Mouse (Mus musculus): ENCODE results near the gene Kcnq2. TPM values are rescaled to one million over a fixed set of nuclear protein-coding genes. Genes with fewer than 3 reads are reported as not detected.

Gene Kcnq2
- total RNA-seq (2021), result 100 to 1,000 TPM; 178 to 181 TPM

- DNase-seq (ENCODE audit: extremely low spot score in 1 of 2, low spot score in 2 of 2), result peak in 1 of 2 experiments; percentile 68
- intact Hi-C loops (cut with DNase I), result no loop called here
Measured at GRCm38 (mm10) chr2:181134591-181135445, at the start of gene Kcnq2. Kcnq2 (minus strand) TSS chr2:181135300.

- intact Hi-C loops (cut with DNase I), result no loop called here
- DNase-seq (ENCODE audit: extremely low spot score in 1 of 2, low spot score in 2 of 2), result no peak
Measured at GRCm38 (mm10) chr2:181180898-181181297, 45.8 kb upstream of the Kcnq2 start.

DNA sequence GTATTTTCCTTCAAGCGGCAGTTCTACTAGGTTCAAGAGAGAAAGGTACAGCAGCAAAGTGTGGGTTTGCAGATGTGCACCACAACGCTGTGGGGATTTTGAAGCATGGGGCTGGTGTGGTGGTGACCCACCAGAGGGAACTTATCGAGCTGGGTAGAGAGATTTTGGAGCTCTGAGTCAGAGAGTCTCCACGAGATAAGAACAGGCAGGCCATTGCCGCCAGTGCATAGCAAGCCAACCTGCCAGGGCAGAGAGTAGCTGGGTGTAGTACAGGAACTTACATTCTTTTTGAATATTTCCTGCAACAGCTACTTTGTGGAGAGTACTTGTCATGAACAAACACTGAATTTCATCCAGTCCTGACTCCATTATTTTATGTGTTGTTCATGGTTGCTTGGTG lies 43.4 kb upstream of the Kcnq2 start:
- DNase-seq (ENCODE audit: extremely low spot score in 1 of 2, low spot score in 2 of 2), result no peak
- intact Hi-C loops (cut with DNase I), result no loop called here

DNA sequence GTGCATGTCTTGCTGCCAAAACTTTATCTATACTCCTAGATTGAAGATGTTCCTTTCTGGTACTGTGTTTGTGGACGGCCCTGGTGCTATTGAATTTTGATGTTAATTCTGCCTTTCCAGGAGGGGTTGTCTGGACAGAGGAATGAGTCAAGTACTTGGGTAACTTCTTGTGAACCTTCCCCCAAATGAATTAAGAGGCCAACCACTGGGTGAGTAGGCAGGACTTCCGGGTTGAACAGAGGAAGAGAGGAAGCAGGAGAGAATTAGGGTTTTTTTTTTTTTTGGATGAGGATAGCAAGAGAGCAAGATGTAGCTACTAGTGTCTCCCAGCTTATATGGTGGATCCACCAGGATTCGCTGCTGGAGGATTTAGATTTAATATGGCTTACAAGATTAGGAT lies 42.9 kb upstream of the Kcnq2 start:
- intact Hi-C loops (cut with DNase I), result no loop called here
- DNase-seq (ENCODE audit: extremely low spot score in 1 of 2, low spot score in 2 of 2), result no peak

- intact Hi-C loops (cut with DNase I), result no loop called here
- DNase-seq (ENCODE audit: extremely low spot score in 1 of 2, low spot score in 2 of 2), result no peak
Measured at GRCm38 (mm10) chr2:181174646-181175045, 39.5 kb upstream of the Kcnq2 start.

DNA sequence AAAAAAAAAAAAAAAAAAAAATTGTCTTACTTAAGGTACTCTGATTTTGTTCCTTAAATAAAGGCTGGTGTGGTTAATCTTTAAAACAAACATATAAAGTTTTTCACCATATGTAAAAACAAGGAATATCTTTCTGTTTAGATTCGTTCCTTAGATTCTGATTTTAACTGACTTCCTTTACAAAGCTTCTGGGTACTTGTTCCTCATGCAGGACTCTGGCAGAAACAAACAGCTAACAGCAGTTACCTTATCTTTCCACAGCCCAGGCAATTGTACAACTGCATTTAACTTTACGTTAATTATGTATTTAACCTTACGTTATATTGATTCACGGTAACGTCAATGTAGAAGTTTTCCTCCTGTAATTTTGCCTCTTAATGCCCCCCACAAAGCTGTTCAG lies 31.4 kb upstream of the Kcnq2 start:
- intact Hi-C loops (cut with DNase I), result no loop called here

GRCm38 (mm10) chr2:181160821-181161220 lies 25.7 kb upstream of the Kcnq2 start:
- no peak for DNase-seq (ENCODE audit: extremely low spot score in 1 of 2, low spot score in 2 of 2)
- intact Hi-C loops (cut with DNase I), result no loop called here

More for the DNA sequence above, 31.4 kb upstream of the Kcnq2 start:
- no peak for DNase-seq (ENCODE audit: extremely low spot score in 1 of 2, low spot score in 2 of 2)

GRCm38 (mm10) chr2:181159771-181160170 lies 24.7 kb upstream of the Kcnq2 start:
- peak; percentile 66 to 69 for DNase-seq (ENCODE audit: extremely low spot score in 1 of 2, low spot score in 2 of 2)

GRCm38 (mm10) chr2:181159091-181159514 lies 24.0 kb upstream of the Kcnq2 start:
- intact Hi-C loops (cut with DNase I), result no loop called here

More at GRCm38 (mm10) chr2:181159771-181160170, 24.7 kb upstream of the Kcnq2 start:
- intact Hi-C loops (cut with DNase I), result no loop called here

GRCm38 (mm10) chr2:181158471-181158870 lies 23.4 kb upstream of the Kcnq2 start:
- DNase-seq (ENCODE audit: extremely low spot score in 1 of 2, low spot score in 2 of 2), result no peak
- intact Hi-C loops (cut with DNase I), result no loop called here

More at GRCm38 (mm10) chr2:181159091-181159514, 24.0 kb upstream of the Kcnq2 start:
- peak; percentile 71 to 85 for DNase-seq (ENCODE audit: extremely low spot score in 1 of 2, low spot score in 2 of 2)

GRCm38 (mm10) chr2:181157716-181158302 lies 22.7 kb upstream of the Kcnq2 start:
- intact Hi-C loops (cut with DNase I), result no loop called here
- no peak for DNase-seq (ENCODE audit: extremely low spot score in 1 of 2, low spot score in 2 of 2)

GRCm38 (mm10) chr2:181157180-181157579 lies 22.1 kb upstream of the Kcnq2 start:
- intact Hi-C loops (cut with DNase I), result no loop called here
- DNase-seq (ENCODE audit: extremely low spot score in 1 of 2, low spot score in 2 of 2), result no peak

GRCm38 (mm10) chr2:181156248-181157121 lies 21.4 kb upstream of the Kcnq2 start, which contains the start of gene Eef1a2:
Eef1a2 (minus strand) TSS chr2:181157014.
- intact Hi-C loops (cut with DNase I), result no loop called here
- peak; percentile 80 to 84 for DNase-seq (ENCODE audit: extremely low spot score in 1 of 2, low spot score in 2 of 2)

GRCm38 (mm10) chr2:181155801-181156200 lies 20.7 kb upstream of the Kcnq2 start:
- peak in 1 of 2 experiments; percentile 62 for DNase-seq (ENCODE audit: extremely low spot score in 1 of 2, low spot score in 2 of 2)
- intact Hi-C loops (cut with DNase I), result no loop called here

GRCm38 (mm10) chr2:181154831-181155415 lies 19.8 kb upstream of the Kcnq2 start:
- intact Hi-C loops (cut with DNase I), result no loop called here
- DNase-seq (ENCODE audit: extremely low spot score in 1 of 2, low spot score in 2 of 2), result no peak

GRCm38 (mm10) chr2:181154361-181154760 lies 19.3 kb upstream of the Kcnq2 start:
- DNase-seq (ENCODE audit: extremely low spot score in 1 of 2, low spot score in 2 of 2), result no peak
- intact Hi-C loops (cut with DNase I), result no loop called here

GRCm38 (mm10) chr2:181153837-181154236 lies 18.7 kb upstream of the Kcnq2 start:
- DNase-seq (ENCODE audit: extremely low spot score in 1 of 2, low spot score in 2 of 2), result peak in 1 of 2 experiments; percentile 59
- intact Hi-C loops (cut with DNase I), result no loop called here

DNA sequence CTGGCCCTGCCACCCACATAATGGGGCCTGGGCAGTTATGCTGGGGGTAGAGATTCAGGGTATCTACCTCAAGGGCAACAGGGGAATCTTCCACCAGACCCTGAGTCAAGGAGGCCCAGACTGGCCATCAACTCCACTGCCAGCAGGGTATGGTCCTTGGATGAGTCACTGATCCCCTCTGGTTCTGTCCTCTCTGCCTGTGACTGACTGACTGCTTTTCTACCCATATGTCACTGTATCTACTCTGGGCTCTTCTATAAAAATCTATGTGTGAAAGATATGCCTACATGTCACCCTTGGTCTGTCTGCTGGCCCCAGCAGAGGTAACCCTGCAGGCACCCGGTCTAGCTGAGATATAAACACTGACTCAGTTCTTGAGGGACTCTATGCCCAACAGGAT lies 18.0 kb upstream of the Kcnq2 start:
- intact Hi-C loops (cut with DNase I), result no loop called here
- DNase-seq (ENCODE audit: extremely low spot score in 1 of 2, low spot score in 2 of 2), result no peak

DNA sequence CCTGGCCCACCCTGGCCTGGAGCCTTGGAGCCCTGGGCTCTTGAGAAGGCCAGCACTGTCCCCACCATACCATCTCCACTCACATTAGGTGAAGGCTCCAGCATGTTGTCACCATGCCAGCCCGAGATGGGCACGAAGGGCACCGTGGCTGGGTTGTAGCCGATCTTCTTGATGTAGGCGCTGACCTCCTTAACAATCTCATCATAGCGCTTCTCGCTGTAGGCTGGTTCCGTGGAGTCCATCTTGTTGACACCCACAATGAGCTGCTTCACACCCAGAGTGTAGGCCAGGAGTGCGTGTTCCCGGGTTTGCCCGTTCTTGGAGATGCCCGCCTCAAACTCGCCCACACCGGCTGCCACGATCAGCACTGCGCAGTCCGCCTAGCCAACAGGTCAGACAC lies 17.6 kb upstream of the Kcnq2 start:
- intact Hi-C loops (cut with DNase I), result no loop called here
- DNase-seq (ENCODE audit: extremely low spot score in 1 of 2, low spot score in 2 of 2), result no peak
